Mouse (Mus musculus) hindbrain, embryonic 10.5 days (tissue): ENCODE measurements around the gene Txnrd2. TPM values are rescaled to one million over a fixed set of nuclear protein-coding genes. Genes with fewer than 3 reads are reported as not detected.

Experiments used
- DNase-seq: peaks from one replicate; pipeline ENCODE4 v3.0.0-alpha.2; 2017; ENCODE audit warnings: low spot score
- H3K27ac ChIP-seq: fragments of 300-500 bp; sonication (generic); 2 replicates; pipeline ENCODE4 v1.5.1; 2016; ENCODE audit warnings: mild to moderate bottlenecking, moderate library complexity
- H3K27me3 ChIP-seq: fragments of 300-500 bp; sonication (generic); 2 replicates; pipeline ENCODE4 v1.6.1; 2016; ENCODE audit warnings: mild to moderate bottlenecking; ENCODE audit not compliant: poor library complexity, insufficient read depth, severe bottlenecking
- H3K36me3 ChIP-seq: fragments of 300-500 bp; sonication (generic); 2 replicates; pipeline ENCODE4 v1.6.1; 2016; ENCODE audit warnings: mild to moderate bottlenecking, moderate library complexity
- H3K4me1 ChIP-seq: fragments of 300-500 bp; sonication (generic); replicated peaks from 2 replicates; pipeline ENCODE4 v1.6.1; 2016; ENCODE audit warnings: mild to moderate bottlenecking
- H3K4me3 ChIP-seq: fragments of 300-500 bp; sonication (generic); 2 replicates; pipeline ENCODE4 v1.5.1; 2016; ENCODE audit warnings: mild to moderate bottlenecking, moderate library complexity
- H3K9me3 ChIP-seq: fragments of 300-500 bp; sonication (generic); 2 replicates; pipeline ENCODE4 v1.6.1; 2016; ENCODE audit warnings: mild to moderate bottlenecking, moderate library complexity
- WGBS: fragments of 180-500 bp; shearing (Covaris S2); methylation state at CpG from one replicate; pipeline ENCODE4 v1.1.7; 2016; 5-methylcytosine and 5-hydroxymethylcytosine counted together
- polyA plus RNA-seq: library from polyadenylated mRNA; unstranded; fragments of >200 nt; fragmentation: Nextera tagmentation; extraction: Ambion mirVana; gene quantifications from 2 replicates; pipeline ENCODE4 v1.2.1, GENCODE M21; 2016

Gene Txnrd2
- polyA plus RNA-seq, 1 experiment from 2014 or later, result 30.5 TPM

DNA sequence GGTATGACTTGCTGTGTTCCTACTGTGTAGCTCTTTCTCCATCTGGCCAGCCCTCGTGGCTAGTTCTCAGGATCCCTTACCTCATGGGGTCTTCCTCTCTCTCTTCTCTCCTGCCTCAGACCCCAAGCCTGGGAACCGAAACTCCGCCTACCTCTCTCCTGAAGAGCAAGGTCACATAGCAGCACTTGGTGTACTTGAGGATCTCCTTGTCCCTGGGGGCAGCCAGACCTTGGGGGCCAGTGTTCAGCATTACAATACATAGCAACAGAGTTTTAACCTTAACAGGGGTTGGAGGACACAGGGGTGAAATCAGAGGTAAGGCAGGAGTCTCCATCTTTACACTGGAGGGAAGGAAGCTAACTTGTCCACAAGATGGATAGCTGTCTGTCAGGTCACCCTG lies 39.2 kb upstream of the Txnrd2 start:
- Histone ChIP-seq H3K4me1 (peaks cover 98% of the 10 kb centered on the region), H3K36me3 (no peaks in the 10 kb centered on the region), H3K4me3 (no peak overlapping the region), H3K9me3 (no peaks in the 10 kb centered on the region), H3K27ac (peak overlapping the region; percentile 85), H3K27me3 (no peaks in the 10 kb centered on the region)
- WGBS, result 52% methylated on average over 3 of the region's 3 CpGs
- no peak for DNase-seq

DNA sequence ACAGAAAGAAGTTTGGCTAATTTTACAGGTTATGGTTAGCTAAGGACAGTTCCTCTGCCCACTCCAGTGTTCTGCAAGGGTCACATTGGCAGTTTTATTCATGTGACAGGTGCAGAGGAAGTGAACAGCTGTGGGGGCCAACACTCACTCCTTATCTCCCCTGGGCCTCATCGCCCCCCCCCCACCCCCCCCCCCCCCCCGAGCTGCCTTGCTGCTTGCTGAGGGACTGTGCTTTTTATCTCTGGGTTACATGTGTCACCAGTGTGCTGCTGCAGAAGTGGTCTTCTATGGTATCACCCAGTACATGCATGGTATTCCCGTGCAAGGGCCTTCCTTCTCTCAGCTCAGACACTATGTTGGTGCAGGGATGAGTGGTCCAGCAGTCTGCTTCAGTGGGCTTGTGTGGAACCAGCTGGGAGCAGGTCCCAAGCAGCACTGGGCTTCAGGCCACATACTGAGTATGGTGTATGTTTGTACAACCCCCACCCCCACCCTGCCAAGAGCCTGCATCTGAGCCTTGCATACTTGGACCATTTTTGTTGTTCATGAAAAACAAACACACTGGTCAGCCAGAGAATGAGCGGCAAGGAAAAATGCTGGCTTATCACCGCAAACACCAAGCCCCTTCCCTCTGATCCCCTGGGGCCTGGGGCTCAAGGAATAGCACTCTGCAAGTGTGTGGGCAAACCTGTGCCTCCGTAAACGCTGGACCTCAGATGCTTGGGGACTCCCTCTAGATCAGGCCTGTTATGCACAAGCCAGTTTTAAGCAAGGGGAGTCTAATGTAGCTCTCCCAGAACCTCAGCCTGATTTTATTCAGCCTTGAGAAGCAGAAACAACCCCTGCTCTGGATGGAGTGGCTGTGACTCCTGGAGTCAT lies 38.2 kb upstream of the Txnrd2 start:
- Histone ChIP-seq H3K27ac (peak overlapping the region; percentile 85), H3K4me1 (peaks cover 97% of the 10 kb centered on the region), H3K27me3 (no peaks in the 10 kb centered on the region), H3K36me3 (no peaks in the 10 kb centered on the region), H3K9me3 (no peaks in the 10 kb centered on the region), H3K4me3 (peak overlapping the region; percentile 11; the same call in 1 of the 2 replicates)
- WGBS, result 40% methylated on average over 7 of the region's 7 CpGs
- DNase-seq, result no peak

DNA sequence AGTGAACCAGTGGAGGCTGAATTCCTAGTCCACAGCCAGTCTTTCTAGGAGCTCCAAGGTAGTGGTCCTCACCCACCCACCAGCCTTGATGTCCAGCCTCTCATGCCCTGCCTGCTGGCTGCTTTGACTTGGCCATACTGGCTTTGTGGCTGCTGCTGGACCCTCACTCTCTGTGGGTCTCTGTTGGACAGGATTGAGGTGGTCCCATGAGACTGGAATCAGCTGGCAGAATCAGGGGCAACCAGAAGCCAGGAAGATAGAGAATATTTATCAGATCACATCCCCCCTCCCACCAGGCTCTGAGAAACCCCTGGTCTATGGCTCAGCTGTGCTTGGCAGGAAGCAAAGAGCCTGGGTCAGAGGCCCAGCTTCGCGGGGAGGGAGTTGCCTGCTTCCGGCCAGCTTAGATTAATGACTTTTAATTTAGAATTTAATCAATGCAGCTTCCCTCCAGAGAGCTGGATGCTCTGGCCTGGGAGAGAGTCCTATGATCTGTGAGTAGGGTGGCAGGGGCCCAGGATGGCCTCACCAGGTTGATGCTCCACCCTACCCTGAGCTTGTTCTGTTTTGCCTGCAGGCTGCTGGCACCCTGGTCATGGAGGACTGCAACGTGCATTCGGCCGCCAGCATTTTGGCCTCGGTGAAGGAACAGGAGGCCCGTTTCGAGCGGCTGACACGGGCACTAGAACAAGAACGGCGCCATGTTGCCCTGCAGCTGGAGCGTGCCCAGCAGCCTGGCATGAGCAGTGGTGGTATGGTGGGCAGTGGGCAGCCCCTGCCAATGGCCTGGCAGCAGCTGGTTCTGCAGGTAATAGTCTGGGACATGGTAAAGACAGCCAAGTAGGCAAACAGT lies 37.4 kb upstream of the Txnrd2 start:
- H3K27me3 ChIP-seq, result no peaks in the 10 kb centered on the region
- 0 out of 2 replicates have a peak overlapping the region, but pooled peaks have one; percentile 11 for H3K4me3 ChIP-seq
- peak overlapping the region; percentile 85 for H3K27ac ChIP-seq
- peaks cover 97% of the 10 kb centered on the region for H3K4me1 ChIP-seq
- no peak for DNase-seq
- 88% methylated on average over 14 of the region's 14 CpGs for WGBS
- no peaks in the 10 kb centered on the region for H3K9me3 ChIP-seq
- no peaks in the 10 kb centered on the region for H3K36me3 ChIP-seq

DNA sequence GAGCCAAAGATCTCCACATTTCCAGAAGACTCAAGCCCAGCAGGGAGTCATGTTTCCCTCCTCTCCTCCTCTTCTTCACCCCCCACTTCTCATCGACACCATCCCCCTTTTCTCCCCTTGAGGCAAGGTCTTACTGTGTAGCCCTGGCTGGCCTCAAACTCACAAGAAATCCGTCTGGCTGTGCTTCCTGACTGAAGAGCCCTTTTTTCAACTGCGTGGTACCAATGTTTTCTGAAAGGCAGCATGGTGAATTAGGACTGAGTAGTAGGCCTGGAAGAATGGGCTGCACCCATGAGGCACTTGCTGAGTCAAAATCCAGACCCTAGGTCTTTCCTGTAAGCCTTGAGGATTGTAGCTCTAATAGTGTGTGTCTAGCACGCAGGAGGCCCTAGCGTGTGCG lies 35.8 kb upstream of the Txnrd2 start:
- 73% methylated on average over 6 of the region's 6 CpGs for WGBS
- DNase-seq, result no peak
- H3K4me3 ChIP-seq, result no peak overlapping the region

DNA sequence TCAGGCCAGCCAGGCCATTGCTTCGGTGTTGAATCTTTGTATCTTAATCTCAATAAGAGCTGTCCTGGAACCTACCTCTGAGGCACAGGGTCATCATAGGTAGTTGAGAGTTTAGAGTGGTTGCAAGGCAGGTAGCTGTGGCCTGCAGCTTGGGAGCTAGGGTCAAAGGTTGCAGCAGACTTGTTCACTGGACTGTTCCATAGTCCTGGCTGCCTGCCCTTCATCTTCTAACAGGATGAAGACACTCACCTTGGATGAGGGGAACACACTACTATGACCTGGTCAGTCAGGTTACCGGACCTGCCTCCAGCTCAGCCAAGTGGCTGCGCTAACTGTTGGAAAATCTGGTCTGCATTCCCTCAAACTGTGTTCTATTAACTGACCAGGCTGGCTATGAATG lies 35.1 kb upstream of the Txnrd2 start:
- Histone ChIP-seq H3K4me1 (peaks cover 97% of the 10 kb centered on the region), H3K4me3 (no peak overlapping the region), H3K27ac (peak overlapping the region; percentile 99; the same call in 1 of the 2 replicates), H3K36me3 (peaks cover 3% of the 10 kb centered on the region), H3K27me3 (no peaks in the 10 kb centered on the region), H3K9me3 (no peaks in the 10 kb centered on the region)
- WGBS, result 95% methylated on average over 3 of the region's 3 CpGs
- DNase-seq, result no peak

More for the DNA sequence above, 35.8 kb upstream of the Txnrd2 start:
- peaks cover 97% of the 10 kb centered on the region for H3K4me1 ChIP-seq
- H3K27ac ChIP-seq, result peak overlapping the region; percentile 70
- H3K9me3 ChIP-seq, result no peaks in the 10 kb centered on the region
- no peaks in the 10 kb centered on the region for H3K27me3 ChIP-seq
- H3K36me3 ChIP-seq, result no peaks in the 10 kb centered on the region

DNA sequence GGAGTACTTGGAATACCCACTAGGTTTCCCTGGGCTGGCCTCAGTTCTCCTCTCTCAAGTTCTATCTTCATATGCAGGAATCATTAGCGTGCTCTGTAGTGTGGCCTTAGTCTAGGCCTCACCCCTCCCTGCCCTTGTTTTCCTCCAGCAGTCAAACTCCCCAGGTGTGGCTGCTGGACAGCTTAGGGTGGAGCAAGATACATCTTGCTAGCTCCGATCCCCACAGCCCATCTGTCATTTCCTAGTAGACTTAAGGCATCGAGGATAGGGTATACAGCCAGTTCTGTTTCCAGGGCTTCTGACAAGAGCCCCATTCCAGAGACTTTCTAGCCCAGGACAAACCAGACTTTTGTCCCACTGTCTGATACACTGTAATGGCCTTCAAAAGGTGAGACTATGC lies 34.5 kb upstream of the Txnrd2 start:
- Histone ChIP-seq H3K27me3 (no peaks in the 10 kb centered on the region), H3K27ac (peak overlapping the region; percentile 99), H3K36me3 (peaks cover 9% of the 10 kb centered on the region), H3K9me3 (no peaks in the 10 kb centered on the region), H3K4me3 (peak overlapping the region; percentile 86; the same call in 1 of the 2 replicates), H3K4me1 (peaks cover 97% of the 10 kb centered on the region)
- no peak for DNase-seq
- 91% methylated on average over 3 of the region's 3 CpGs for WGBS

DNA sequence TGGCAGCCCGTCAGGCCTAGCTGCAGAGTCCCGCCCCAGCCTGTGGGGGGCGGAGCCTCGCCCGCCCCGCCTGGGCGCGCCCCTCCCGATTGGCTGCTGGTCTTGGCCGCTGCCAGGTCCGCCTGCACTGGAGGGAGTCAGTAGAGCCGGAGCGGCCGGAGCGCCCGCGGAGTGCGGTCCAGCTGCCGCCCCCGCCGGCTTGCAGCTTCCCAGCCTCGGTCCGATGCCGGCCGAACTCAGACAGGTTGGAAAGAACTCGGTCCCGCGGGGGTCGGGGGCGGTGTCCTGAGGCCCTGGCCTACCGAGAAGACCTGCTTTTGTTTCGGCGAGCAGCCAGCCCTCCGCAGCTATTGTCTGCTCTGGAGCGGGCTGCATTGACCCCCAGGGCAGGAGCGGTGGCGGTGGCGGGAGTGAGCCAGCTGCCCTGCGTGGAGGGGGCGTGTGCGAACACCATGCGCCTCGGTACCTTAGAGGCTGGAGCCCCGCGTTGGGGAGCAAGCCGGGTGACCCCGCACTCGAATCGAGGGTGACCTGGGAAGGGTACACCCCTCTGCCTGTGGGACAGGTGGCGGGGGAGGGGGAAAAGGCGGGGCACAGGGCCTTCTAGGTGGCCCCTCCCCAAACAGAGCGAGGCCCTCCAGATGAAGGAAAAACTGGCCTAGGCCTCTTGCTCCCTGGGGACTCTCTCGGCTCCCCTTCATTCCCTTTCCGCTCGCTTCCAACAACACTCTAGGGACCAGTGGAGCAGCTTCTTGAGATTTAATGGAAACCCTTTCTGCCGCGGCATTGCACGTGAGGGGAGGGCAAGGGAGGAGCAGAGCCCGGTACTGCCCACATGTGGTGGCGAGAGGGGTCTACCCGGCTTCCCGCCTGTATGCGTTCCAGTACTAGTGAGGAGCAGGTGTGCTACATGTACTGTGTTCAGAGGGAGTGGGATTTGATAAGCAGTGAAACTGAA lies 33.4 kb upstream of the Txnrd2 start:
- H3K4me1 ChIP-seq, result peaks cover 95% of the 10 kb centered on the region
- peak; percentile 91 for DNase-seq
- H3K27ac ChIP-seq, result peak overlapping the region; percentile 99
- H3K9me3 ChIP-seq, result no peaks in the 10 kb centered on the region
- under 1% methylated on average over 63 of the region's 63 CpGs for WGBS
- H3K36me3 ChIP-seq, result peaks cover 19% of the 10 kb centered on the region
- peak overlapping the region; percentile 86 for H3K4me3 ChIP-seq
- H3K27me3 ChIP-seq, result no peaks in the 10 kb centered on the region

DNA sequence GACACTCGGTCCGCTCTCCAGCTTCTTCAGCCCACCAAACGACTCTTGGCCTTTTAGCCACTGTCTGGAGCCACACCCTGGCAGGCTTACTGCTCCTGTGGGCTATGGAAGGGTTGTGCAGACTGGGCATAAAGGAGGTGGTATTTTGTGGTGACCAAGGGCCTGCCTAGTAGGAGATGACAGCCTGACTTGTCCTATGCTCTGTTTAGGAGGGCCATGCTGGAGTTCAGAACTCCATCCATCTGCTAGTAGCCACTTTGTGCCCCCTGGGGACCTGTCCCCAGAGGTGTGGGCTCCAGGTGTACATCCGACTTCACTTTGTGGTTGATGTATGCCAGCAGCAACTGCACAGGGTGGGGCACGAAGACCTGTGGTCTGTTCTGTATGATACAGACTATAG lies 32.6 kb upstream of the Txnrd2 start:
- Histone ChIP-seq H3K36me3 (peaks cover 28% of the 10 kb centered on the region), H3K27ac (peak overlapping the region; percentile 99), H3K27me3 (no peaks in the 10 kb centered on the region), H3K9me3 (no peaks in the 10 kb centered on the region), H3K4me1 (peaks cover 95% of the 10 kb centered on the region), H3K4me3 (peak overlapping the region; percentile 86)
- 50% methylated on average over 5 of the region's 5 CpGs for WGBS
- DNase-seq, result no peak

DNA sequence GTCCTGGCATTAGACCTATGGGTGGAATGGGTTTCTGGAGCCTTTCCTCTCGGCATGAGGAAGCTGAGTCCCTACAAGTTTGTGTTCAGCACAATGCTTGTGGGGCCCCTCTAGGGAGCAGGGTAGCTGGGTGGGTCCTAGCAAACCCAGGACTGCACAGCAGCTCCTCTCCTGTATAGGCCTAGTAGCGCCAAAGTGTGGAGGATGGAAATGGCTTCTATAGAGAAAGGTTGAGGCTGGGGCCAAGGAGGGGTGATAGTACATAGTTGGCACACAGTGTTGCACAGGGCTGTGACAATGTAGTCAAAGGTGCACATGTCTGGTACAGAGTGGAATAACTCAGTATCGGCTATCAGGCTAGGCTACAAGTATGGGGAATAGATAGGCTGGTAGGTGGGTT lies 32.1 kb upstream of the Txnrd2 start:
- Histone ChIP-seq H3K4me1 (peaks cover 95% of the 10 kb centered on the region), H3K9me3 (no peaks in the 10 kb centered on the region)
- 80% methylated on average over 3 of the region's 3 CpGs for WGBS

DNA sequence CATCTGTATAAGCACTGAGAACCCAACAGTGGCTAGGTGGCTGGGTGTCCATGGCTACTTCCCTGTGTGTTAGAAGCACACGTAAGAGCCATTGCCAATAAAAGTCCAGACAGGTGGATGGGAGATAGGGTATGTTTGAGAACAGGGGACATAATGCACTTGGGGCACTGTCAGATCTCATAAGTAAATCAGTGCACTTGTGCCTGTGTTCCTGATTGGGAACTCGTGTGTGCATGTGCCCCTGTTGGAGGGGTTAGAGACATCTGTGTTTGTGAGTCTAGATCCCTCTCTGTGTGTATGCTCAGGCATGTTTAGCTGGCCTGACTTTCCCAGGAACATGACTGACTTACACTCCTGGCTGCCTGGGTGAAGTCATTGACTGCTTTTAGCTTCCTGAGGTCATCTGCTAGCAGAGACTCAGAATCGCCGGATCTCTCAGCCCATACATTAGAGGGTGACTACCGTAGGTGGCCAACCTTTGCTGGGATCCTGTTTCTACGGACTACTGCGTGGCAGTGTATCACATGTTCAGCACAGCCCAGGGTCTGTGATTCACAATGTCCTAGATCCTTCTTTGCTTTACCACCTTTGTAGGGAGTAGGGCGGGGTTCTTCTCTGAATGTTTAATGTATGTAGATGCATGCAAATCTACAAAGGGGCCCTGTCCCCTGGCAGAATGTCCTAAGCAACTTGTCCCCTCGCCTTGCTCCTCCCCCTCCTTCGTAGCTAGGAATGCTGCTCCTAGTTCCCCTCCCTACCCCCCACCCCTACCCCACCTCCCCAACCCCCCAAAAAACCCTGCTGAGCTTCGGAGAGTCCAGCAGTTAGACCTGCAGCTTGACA lies 31.2 kb upstream of the Txnrd2 start:
- peak; percentile 50 for DNase-seq
- 19% methylated on average over 11 of the region's 11 CpGs for WGBS
- peaks cover 95% of the 10 kb centered on the region for H3K4me1 ChIP-seq

More for the DNA sequence above, 32.1 kb upstream of the Txnrd2 start:
- no peak for DNase-seq
- H3K4me3 ChIP-seq, result peak overlapping the region; percentile 86
- peaks cover 32% of the 10 kb centered on the region for H3K36me3 ChIP-seq
- peak overlapping the region; percentile 99 for H3K27ac ChIP-seq
- no peaks in the 10 kb centered on the region for H3K27me3 ChIP-seq

DNA sequence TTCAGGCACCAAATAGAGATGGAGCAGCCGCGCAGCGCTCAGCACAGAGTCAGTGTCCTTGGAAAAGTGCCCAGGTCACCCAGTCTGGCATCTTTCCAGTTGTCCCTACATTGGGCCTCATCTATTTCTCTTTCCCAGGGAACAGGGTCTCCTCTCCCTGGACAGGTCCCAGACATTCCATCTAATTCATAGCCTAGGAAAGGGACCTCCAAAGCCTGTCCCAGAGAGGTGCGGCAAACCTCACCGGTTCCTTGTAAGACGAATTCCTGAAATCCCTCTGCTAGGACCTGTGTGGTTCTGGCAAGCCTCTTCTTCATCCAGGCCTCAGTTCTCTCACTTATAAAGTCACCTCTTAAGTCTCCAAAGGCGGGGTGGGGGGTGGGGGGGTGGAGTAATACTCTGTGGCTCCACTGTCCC lies 30.6 kb upstream of the Txnrd2 start:
- Histone ChIP-seq H3K4me3 (peak overlapping the region; percentile 36), H3K36me3 (peaks cover 48% of the 10 kb centered on the region), H3K27ac (peak overlapping the region; percentile 99), H3K27me3 (no peaks in the 10 kb centered on the region), H3K4me1 (peaks cover 95% of the 10 kb centered on the region), H3K9me3 (no peaks in the 10 kb centered on the region)
- no peak for DNase-seq
- WGBS, result 32% methylated on average over 6 of the region's 7 CpGs

More for the DNA sequence above, 31.2 kb upstream of the Txnrd2 start:
- peak overlapping the region; percentile 99 for H3K27ac ChIP-seq
- H3K4me3 ChIP-seq, result peak overlapping the region; percentile 36
- H3K36me3 ChIP-seq, result peaks cover 42% of the 10 kb centered on the region
- no peaks in the 10 kb centered on the region for H3K9me3 ChIP-seq
- no peaks in the 10 kb centered on the region for H3K27me3 ChIP-seq
